Mouse (Mus musculus): ENCODE measurements around the gene 2300002M23Rik. TPM values are rescaled to one million over a fixed set of nuclear protein-coding genes. Genes with fewer than 3 reads are reported as not detected.

Gene 2300002M23Rik
- polyA plus RNA-seq, 1 experiment from 2014 or later = not detected

DNA sequence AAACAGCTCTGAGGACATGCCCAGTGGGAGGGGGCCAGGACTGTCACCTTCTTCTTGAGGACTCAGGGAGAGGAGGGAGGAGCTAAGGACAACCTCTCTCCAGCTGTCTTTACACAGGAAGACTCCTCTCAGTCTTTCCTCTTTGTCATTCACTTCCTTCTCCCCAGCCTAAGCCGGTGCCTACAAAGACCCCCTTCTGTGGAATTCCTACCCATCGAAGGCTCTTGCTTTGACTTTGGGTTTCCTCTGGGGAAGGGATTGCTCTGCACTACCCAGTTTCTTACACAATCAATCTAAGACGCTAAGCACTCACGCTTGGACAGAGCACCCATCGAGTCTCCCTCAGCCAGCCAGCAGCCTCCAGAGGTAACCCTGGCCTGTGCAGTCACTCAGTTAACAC, 18.6 kb upstream of the 2300002M23Rik start:
- Histone ChIP-seq H3K36me3 (ENCODE audit: inconsistent target) (no peaks in the 10 kb centered on the region), H3K79me2 (ENCODE audit: inconsistent target) (no peaks in the 10 kb centered on the region), H3K4me3 (ENCODE audit: inconsistent target) (no peak overlapping the region), H3K27ac (no peak overlapping the region)
- 27% methylated on average over 5 of the region's 5 CpGs for WGBS (ENCODE audit: missing documents)

DNA sequence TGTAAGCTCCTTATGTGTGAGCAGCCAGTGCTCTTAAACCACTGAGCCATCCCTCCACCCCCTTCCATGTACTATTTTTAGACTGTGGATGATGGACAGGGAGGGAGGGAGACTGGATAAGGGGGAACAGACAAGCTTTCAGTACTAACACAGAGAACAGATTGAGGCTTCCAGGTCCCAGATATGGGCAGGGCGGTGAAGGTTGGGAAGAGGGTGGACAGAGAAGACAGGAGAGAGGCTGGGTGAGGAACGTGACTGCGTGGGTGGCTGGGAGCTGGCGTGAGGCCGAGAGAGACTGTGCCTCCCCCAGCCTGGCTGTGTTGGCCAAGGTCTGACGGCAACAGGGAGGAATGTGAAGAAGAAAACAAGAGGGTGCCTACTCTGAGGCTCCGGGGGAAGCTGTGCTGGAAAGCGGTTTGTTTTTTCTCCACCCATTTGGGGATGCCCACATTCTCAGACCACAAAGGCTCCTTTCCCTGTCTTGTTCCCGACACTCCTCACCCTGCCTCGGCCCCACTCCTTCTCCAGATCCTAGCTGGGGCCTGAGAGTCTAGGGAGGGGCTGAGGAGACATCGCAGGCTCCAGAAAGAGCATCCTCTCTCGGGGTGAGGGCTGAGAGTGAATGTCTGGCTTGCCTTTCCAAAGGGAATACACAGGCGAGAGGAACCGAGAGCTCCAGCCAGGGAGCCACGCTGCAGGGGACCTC, 17.7 kb upstream of the 2300002M23Rik start:
- no peaks in the 10 kb centered on the region for H3K36me3 ChIP-seq (ENCODE audit: inconsistent target)
- H3K79me2 ChIP-seq (ENCODE audit: inconsistent target) = no peaks in the 10 kb centered on the region
- H3K27ac ChIP-seq = no peak overlapping the region
- H3K4me3 ChIP-seq (ENCODE audit: inconsistent target) = no peak overlapping the region
- 69% methylated on average over 15 of the region's 15 CpGs for WGBS (ENCODE audit: missing documents)

DNA sequence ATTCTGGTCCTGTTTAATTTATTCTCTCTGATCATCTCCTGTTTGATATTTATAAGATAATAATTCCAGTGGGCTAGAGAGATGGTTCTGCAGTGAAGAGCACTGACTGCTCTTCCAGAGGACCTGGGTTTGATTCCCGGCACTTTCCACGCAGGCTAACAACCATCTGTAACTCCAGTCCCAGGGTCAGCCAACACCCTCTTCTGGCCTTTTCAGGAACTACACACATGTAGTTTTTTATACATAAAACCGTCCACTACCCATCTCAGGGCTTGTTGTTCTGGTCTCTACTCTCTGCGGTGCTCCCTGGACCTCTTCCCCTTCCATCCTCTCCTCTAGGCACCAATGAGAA, 17.1 kb upstream of the 2300002M23Rik start:
- Histone ChIP-seq H3K27ac (no peak overlapping the region), H3K36me3 (ENCODE audit: inconsistent target) (no peaks in the 10 kb centered on the region), H3K4me3 (ENCODE audit: inconsistent target) (no peak overlapping the region), H3K79me2 (ENCODE audit: inconsistent target) (no peaks in the 10 kb centered on the region)
- 92% methylated on average over 4 of the region's 4 CpGs for WGBS (ENCODE audit: missing documents)

DNA sequence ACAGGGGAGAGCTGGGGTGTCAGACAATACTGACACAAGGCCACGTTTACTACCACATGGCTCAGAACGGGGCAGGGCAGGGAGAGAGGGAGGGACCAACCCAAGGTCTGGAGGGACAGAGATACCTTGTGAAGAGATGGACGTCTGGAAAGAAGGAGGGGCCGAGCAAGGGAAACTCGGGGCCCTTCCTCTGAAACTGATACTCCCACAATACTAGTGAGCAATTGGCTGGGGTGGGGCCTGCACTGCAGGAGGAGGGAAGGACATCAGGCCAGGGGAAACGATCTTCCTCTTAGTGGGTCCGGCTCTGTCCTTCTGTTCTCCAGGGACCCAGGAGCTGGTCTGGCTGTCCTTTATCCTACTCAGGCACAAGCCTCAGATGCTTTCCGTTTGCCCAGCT, 16.4 kb upstream of the 2300002M23Rik start:
- Histone ChIP-seq H3K4me3 (ENCODE audit: inconsistent target) (no peak overlapping the region), H3K79me2 (ENCODE audit: inconsistent target) (no peaks in the 10 kb centered on the region), H3K27ac (no peak overlapping the region), H3K36me3 (ENCODE audit: inconsistent target) (no peaks in the 10 kb centered on the region)
- WGBS (ENCODE audit: missing documents) = 66% methylated on average over 8 of the region's 8 CpGs

DNA sequence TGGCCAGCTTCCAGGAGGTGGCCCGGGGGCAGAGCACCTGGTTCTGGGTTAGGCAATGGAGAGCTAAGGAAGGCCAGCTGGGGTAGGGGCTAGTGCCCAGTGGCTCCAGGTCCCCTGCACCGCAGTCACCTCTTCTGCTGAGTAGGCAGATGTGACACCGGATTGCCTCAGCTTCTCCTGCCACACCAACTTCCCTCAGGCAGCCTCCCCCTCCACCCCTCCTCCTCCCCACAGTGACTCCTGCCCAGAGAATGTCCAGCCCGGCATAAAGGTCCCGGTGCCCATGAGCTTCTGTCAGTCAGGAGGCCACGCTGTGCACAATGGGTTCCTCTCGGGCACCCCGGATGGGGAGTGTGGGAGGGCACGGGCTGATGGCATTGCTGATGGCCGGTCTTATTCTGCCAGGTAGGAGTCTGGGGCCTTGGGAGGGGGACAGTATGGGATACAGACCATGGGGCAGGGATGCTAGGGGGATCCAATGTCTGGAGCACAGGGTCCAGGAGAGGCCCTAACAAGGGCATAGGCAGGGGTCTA, 15.3 kb upstream of the 2300002M23Rik start, which contains the start of gene Cdsn:
TSS of gene Cdsn (plus strand) at position 248 of the 534 bp plus-strand sequence.
- no peaks in the 10 kb centered on the region for H3K79me2 ChIP-seq (ENCODE audit: inconsistent target)
- 86% methylated on average over 10 of the region's 10 CpGs for WGBS (ENCODE audit: missing documents)

DNA sequence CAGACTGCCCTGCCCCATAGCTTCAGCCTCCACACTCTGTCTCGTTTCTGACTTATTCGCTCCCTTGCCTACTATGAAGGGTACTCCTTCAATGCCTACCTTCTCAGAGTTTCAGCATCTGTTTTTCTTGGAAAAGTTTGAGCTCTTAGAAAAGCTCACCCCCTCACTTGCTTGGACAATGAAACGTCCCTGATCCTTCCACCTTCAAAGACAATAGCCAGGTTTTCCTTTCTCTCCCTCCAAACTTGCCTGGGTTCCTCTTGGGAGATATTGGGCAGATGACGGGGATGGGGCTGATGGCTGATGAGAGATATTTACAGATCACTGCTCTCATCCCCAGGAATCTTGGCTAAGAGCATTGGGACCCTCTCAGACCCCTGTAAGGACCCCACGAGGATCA, 12.9 kb upstream of the 2300002M23Rik start:
- WGBS (ENCODE audit: missing documents) = 84% methylated on average over 5 of the region's 5 CpGs
- no peak overlapping the region for H3K4me3 ChIP-seq (ENCODE audit: inconsistent target)
- no peak overlapping the region for H3K27ac ChIP-seq
- no peaks in the 10 kb centered on the region for H3K36me3 ChIP-seq (ENCODE audit: inconsistent target)
- H3K79me2 ChIP-seq (ENCODE audit: inconsistent target) = no peaks in the 10 kb centered on the region

More for the DNA sequence above, 15.3 kb upstream of the 2300002M23Rik start, which contains the start of gene Cdsn:
- H3K36me3 ChIP-seq (ENCODE audit: inconsistent target) = no peaks in the 10 kb centered on the region
- no peak within 1 kb of the TSS for H3K4me3 ChIP-seq (ENCODE audit: inconsistent target)
- H3K27ac ChIP-seq = no peak within 1 kb of the TSS

DNA sequence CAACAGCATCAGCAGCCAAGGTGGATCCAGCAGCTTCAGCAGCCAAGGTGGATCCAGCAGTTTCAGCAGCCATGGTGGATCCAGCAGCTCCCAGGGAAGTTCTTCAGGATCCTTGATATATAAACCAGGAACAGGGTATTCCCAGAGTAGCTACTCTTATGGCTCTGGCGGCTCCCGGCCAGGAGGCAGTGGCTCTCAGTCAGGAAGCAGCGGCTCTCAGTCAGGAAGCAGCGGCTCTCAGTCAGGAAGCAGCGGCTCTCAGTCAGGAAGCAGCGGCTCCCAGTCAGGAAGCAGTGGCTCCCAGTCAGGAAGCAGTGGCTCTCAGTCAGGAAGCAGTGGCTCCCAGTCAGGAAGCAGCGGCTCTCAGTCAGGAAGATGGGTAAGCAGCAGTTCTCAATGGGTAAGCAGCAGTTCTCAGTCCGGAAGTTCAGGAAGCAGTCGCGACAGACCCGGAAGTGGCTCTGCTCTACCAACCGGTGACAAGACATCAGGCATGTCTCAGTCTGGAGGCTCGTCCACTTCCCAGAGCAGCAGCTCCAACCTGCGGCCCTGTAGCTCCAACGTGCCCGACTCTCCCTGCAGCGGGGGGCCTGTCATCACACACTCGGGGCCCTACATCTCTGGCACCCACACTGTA, 12.4 kb upstream of the 2300002M23Rik start:
- Histone ChIP-seq H3K27ac (no peak overlapping the region), H3K4me3 (ENCODE audit: inconsistent target) (no peak overlapping the region), H3K36me3 (ENCODE audit: inconsistent target) (no peaks in the 10 kb centered on the region), H3K79me2 (ENCODE audit: inconsistent target) (no peaks in the 10 kb centered on the region)
- WGBS (ENCODE audit: missing documents) = 94% methylated on average over 14 of the region's 18 CpGs

DNA sequence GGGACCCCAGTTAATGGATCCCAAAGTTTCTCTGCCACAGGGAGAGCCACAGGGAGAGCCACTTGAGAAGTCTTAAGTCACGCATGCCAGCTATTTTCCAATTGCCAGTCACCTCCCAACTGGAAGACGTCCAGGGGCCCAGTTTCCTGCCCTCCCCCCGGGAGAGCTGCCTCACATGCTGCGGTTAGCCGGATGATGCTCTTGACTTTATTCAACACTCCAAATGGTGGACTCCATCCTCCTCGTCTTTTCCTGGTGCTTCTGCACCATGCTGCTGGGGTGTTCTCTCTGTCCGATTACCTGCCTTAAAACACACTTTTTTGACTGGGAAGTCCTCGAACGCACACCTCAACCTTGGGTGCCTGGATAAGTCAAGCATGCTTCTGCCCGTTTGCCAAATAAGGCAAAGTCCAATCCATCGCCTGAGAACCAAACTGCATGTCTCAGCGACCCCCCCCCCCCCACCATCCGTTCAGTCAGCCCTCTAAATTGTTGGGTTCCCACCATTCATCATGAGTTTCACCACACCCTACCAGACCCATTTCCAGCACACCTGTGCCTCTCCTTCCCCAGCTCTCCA, 11.0 kb upstream of the 2300002M23Rik start:
- no peak overlapping the region for H3K4me3 ChIP-seq (ENCODE audit: inconsistent target)
- 93% methylated on average over 13 of the region's 13 CpGs for WGBS (ENCODE audit: missing documents)
- H3K27ac ChIP-seq = no peak overlapping the region
- no peaks in the 10 kb centered on the region for H3K79me2 ChIP-seq (ENCODE audit: inconsistent target)
- no peaks in the 10 kb centered on the region for H3K36me3 ChIP-seq (ENCODE audit: inconsistent target)

DNA sequence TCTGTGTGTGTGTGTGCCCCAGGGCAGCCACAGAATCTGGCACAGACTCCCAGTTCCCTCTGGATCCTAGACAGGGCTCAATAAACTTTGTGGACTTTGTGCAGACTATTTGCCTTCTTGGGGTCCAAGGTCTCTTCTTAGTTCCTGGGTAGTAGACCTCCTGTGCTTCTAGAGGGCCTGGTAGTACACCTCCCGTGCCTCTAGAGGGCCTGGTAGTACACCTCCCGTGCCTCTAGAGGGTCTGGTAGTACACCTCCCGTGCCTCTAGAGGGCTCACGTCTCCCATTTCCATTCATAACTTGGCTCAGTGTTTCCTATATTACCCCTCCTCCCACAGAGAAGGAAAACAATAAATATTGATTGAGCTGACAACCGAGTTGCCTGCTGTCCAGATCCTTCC, 10.4 kb upstream of the 2300002M23Rik start:
- WGBS (ENCODE audit: missing documents) = 32% methylated on average over 4 of the region's 5 CpGs
- Histone ChIP-seq H3K79me2 (ENCODE audit: inconsistent target) (no peaks in the 10 kb centered on the region), H3K4me3 (ENCODE audit: inconsistent target) (no peak overlapping the region), H3K27ac (no peak overlapping the region), H3K36me3 (ENCODE audit: inconsistent target) (no peaks in the 10 kb centered on the region)

DNA sequence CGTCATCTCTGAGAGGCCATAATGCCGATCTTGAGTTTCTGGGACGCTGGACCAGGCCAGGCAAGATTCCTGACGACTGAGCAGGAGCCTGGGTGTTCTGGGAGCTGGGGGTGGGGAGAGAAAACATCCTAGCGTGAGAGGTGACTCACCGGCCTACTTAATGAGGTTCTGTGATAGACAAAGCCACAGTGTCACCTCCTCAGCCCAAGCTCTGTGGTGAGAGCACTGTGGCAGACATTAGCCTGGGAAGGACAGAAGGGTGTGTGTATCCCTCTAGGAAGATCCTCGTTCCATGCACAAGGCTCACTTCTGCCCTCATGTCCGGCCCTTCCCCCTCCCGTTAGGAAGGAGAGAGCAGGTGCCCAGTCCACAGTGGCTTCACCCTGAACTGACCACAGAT, 9.9 kb upstream of the 2300002M23Rik start:
- 75% methylated on average over 7 of the region's 9 CpGs for WGBS (ENCODE audit: missing documents)
- Histone ChIP-seq H3K27ac (no peak overlapping the region), H3K4me3 (ENCODE audit: inconsistent target) (no peak overlapping the region), H3K79me2 (ENCODE audit: inconsistent target) (no peaks in the 10 kb centered on the region), H3K36me3 (ENCODE audit: inconsistent target) (no peaks in the 10 kb centered on the region)

DNA sequence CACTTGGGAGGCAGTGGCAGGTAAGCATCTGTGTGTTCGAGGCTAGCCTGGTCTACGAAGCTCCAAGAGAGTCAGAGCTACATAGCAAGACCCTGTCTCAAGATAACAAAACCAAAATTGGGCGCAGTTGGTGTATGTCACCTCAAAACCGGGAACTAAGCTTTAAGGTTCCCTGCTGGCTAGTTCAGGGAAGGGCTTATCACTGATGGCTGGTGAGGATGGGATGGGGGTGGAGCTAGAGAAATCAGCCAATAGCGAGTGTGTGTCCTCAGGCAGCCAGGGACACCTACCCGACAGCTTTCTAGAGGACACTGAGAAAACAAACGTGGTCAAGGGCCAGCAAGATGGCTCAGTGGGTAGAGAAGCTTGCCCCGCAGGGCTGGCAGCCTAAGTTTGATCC, 9.0 kb upstream of the 2300002M23Rik start:
- Histone ChIP-seq H3K36me3 (ENCODE audit: inconsistent target) (no peaks in the 10 kb centered on the region), H3K79me2 (ENCODE audit: inconsistent target) (no peaks in the 10 kb centered on the region), H3K27ac (no peak overlapping the region), H3K4me3 (ENCODE audit: inconsistent target) (no peak overlapping the region)
- 72% methylated on average over 8 of the region's 8 CpGs for WGBS (ENCODE audit: missing documents)

DNA sequence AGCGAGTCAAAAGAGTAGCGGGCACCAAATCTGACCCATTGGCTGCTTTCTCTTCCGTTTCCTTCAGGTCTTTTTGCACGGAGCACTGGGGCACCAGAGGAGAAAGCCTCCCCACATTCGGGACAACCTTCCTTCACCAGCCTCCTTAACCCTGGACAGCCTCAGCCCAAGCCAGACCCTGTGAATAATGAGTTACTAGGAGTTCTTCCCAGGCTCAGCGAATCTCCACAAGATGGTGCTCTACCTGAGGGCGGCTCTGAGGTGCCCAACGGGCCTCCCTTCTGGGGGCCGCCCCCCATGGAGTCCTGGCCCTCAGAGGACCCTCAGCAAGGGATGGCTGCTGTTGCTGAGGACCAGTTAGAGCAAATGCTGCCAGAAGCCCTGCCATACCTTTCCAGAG, 517 bp downstream of the 2300002M23Rik start:
- WGBS (ENCODE audit: missing documents) = 31% methylated on average over 9 of the region's 9 CpGs
- Histone ChIP-seq H3K27ac (no peak overlapping the region), H3K4me3 (ENCODE audit: inconsistent target) (no peak overlapping the region), H3K36me3 (ENCODE audit: inconsistent target) (no peaks in the 10 kb centered on the region), H3K79me2 (ENCODE audit: inconsistent target) (no peaks in the 10 kb centered on the region)

DNA sequence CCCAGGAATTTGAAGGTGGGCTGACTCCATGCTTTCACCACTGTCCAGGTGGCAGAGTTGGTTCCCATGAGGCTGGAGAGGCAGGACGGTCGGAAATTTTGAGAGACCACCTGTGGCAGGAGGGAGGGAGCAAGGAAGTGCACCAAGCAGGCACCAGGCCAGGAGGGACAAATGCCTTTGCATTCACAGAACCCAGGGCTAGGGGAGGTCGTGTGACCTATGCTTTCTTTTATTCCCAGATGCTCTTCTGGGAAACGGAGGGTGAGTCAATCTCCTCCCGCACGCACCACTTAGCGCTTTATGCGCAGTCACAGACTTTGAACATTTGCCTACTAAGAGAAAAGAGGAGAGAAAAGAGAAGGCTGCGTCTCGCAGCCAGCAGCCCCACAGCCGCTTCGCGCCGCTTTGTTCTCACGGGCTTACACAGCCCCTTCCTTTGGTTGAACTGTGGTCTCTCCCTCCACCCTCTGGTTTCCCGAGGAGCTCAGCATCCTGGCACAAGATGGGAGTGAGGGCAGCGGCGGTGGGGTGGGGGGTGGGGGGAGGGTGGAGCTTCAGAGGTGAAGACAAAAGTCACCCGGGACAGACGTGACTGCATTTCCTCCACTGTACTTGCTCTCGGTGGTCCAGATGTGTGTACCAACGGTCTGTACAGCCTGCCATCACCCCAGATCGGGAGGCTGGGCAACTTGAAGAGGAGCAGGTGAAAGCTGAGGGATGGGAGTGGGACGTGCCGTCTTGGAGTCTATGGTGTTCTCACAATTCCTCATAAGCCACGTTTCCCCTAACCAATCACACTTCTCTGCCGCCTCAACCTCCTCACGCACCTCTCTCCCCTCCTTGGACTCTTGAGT, 2.1 kb downstream of the 2300002M23Rik start:
- WGBS (ENCODE audit: missing documents) = 6% methylated on average over 25 of the region's 28 CpGs
- Histone ChIP-seq H3K36me3 (ENCODE audit: inconsistent target) (no peaks in the 10 kb centered on the region), H3K4me3 (ENCODE audit: inconsistent target) (no peak overlapping the region)

DNA sequence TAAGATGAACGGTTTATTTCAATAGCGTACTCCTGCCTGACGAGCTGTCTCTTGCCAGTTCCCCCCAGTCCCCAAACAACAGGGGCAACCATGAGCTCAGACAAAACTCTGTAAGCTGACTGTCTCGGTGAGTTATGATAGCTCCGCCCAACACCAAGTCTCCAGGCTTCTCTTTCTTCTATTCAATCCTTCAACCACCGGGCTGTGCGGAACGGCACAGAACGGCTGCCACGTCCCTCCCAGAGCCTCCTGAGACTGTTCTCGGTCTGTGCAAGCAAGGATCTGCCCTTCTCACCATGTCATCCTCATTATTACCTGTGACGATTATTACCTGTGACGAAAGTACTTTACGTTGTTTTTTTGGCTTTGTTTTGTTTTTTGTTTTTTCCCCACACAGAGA, 3.6 kb downstream of the 2300002M23Rik start:
- no peaks in the 10 kb centered on the region for H3K36me3 ChIP-seq (ENCODE audit: inconsistent target)
- no peak overlapping the region for H3K4me3 ChIP-seq (ENCODE audit: inconsistent target)
- 90% methylated on average over 14 of the region's 14 CpGs for whole genome bisulfite sequencing (ENCODE audit: missing documents)
- H3K79me2 ChIP-seq (ENCODE audit: inconsistent target) = no peaks in the 10 kb centered on the region
- H3K27ac ChIP-seq = no peak overlapping the region

More for the DNA sequence above, 2.1 kb downstream of the 2300002M23Rik start:
- H3K27ac ChIP-seq = no peak overlapping the region
- no peaks in the 10 kb centered on the region for H3K79me2 ChIP-seq (ENCODE audit: inconsistent target)
